ENCODE assay signal across 9 mouse cellular contexts in the genomic region with DNA sequence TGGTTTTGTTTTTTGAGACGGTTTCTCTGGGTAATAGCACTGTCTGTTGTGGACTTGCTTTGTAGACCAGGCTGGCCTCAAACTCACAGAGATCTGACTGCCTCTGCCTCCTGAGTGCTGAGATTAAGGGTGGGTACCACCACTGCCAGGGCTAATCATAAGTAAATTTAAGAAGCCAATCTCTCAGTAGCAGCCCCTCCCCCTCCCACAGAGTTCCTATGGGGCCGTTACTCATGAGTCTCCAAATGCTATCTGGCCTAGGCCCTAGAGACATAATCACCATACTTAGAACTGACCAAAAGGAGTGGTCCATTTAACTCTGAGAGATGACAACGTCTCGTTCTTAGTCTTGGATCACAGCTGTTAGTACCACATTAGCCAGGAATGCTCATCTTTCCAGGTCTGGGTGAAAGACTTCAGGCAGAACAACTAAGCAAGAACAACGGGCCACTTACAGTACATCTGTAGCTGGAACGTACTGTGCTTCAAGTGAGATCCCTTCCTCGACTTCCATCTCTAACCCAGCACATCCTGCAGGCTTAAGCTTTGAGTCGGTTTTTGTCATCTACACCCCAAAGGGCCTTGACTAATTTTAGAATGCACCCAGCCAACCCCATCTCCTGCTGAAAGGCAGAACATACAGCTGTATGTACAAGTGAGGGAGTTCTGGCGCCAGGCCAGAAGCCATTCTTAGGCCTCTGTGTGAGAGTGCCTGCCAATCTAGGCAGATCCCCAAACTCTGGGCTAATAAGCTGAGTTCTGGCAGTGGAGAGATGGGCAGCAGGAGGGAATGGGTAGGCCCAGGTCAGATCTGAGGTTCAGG.
DNase-seq lines count a peak whose midpoint lies in the region; ATAC-seq lines count a peak whose summit lies in the region.
"Had no signal": no experiment of that assay in that cellular context is flagged by ENCODE, and none has a peak within 500 bp of the region (broad histone marks: within the 10 kb centered on the region; RNA-seq: fewer than 3 reads in every experiment).

No protein-coding gene starts in this region.

- no peaks in the 10 kb centered on the region for H3K36me3 ChIP-seq in neural tube, embryonic 13.5 days
- no peaks in the 10 kb centered on the region for H3K36me3 ChIP-seq in neural tube, embryonic 15.5 days

- WGBS in neural tube, embryonic 13.5 days = 74% methylated on average over 9 of the region's 9 CpGs
- 70% methylated on average over 9 of the region's 9 CpGs for WGBS in neural tube, embryonic 15.5 days

- H3K4me1 ChIP-seq in neural tube, embryonic 13.5 days (replicated peaks) = peaks cover 15% of the 10 kb centered on the region
- peaks cover 5% of the 10 kb centered on the region for H3K4me1 ChIP-seq in neural tube, embryonic 15.5 days

- ATAC-seq in neural tube, embryonic 13.5 days (ENCODE audit: low read depth) = peak; percentile 59; the same call in 1 of the 2 replicates
- ATAC-seq in neural tube, embryonic 15.5 days (ENCODE audit: low FRiP score) = no peak
- peak; percentile 58; the same call in 1 of the 2 replicates for ATAC-seq in frontal cortex, adult (ENCODE audit: low TSS enrichment)
- ATAC-seq in megakaryocyte-erythroid progenitor cell, adult 5-6 weeks (replicated peaks; ENCODE audit: low FRiP score, low TSS enrichment, poor library complexity, severe bottlenecking) = no peak

- no peaks in the 10 kb centered on the region for H3K9me3 ChIP-seq in neural tube, embryonic 13.5 days
- no peaks in the 10 kb centered on the region for H3K9me3 ChIP-seq in neural tube, embryonic 15.5 days (replicated peaks)
- H3K9me3 ChIP-seq: liver, embryonic 13.5 days had no signal

- intact Hi-C loops in left cerebral cortex, postnatal 14 days (cut with DNase I) = no loop called here

- no peak overlapping the region for H3K27ac ChIP-seq in neural tube, embryonic 13.5 days (replicated peaks)
- no peak overlapping the region for H3K27ac ChIP-seq in neural tube, embryonic 15.5 days (replicated peaks)
- H3K27ac ChIP-seq: liver, embryonic 13.5 days had no signal

- peak; percentile 18 to 41 for DNase-seq in cerebellum, postnatal 14 days
- no peak for DNase-seq in cerebellum, adult 11-12 months
- peak; percentile 57 to 66 for DNase-seq in left cerebral cortex, postnatal 14 days (ENCODE audit: low spot score in 2 of 2)
- peak; percentile 58 for DNase-seq in skeletal muscle tissue, adult 2 months (ENCODE audit: low read depth, low spot score)
- DNase-seq: liver, embryonic 13.5 days had no signal

- H3K4me2 ChIP-seq in neural tube, embryonic 13.5 days = no peak overlapping the region
- no peak overlapping the region for H3K4me2 ChIP-seq in neural tube, embryonic 15.5 days
- H3K4me2 ChIP-seq: liver, embryonic 13.5 days had no signal

- no peaks in the 10 kb centered on the region for H3K27me3 ChIP-seq in neural tube, embryonic 13.5 days
- no peaks in the 10 kb centered on the region for H3K27me3 ChIP-seq in neural tube, embryonic 15.5 days (replicated peaks)
- H3K27me3 ChIP-seq: liver, embryonic 13.5 days had no signal

- 0 out of 2 replicates have a peak overlapping the region, but pooled peaks have one; percentile 12 for H3K9ac ChIP-seq in neural tube, embryonic 13.5 days
- no peak overlapping the region for H3K9ac ChIP-seq in neural tube, embryonic 15.5 days (replicated peaks)
- H3K9ac ChIP-seq: liver, embryonic 13.5 days had no signal

- no peak overlapping the region for H3K4me3 ChIP-seq in neural tube, embryonic 13.5 days
- no peak overlapping the region for H3K4me3 ChIP-seq in neural tube, embryonic 15.5 days (replicated peaks)
- H3K4me3 ChIP-seq: liver, embryonic 13.5 days had no signal

Comparison
In these comparisons a context has a peak if more than half of its experiments do, and no peak if none do; other contexts are left out.
1. ATAC-seq: peak in neural tube, embryonic 13.5 days (single experiment) and frontal cortex, adult (single experiment); none in neural tube, embryonic 15.5 days (single experiment) and megakaryocyte-erythroid progenitor cell, adult 5-6 weeks (single experiment).